Mouse (Mus musculus) 3134 (cell line): ENCODE data around the gene Faah.

Source experiments
- DNase-seq: peaks from one replicate; pipeline ENCODE4 v3.0.0-alpha.2; 2011; ENCODE audit warnings: low spot score; ENCODE audit not compliant: insufficient read length; ENCODE audit errors: extremely low read depth

The Faah gene

GRCm38 (mm10) chr4:116001206-116001605 is 16.5 kb downstream of the Faah start:
- DNase-seq, result no peak

GRCm38 (mm10) chr4:116000671-116001070 is 17.1 kb downstream of the Faah start:
- DNase-seq, result no peak

- no peak for DNase-seq
Measured at GRCm38 (mm10) chr4:115996729-115997128, 21.0 kb downstream of the Faah start.

GRCm38 (mm10) chr4:115995376-115995730 is 22.4 kb downstream of the Faah start:
- DNase-seq, result no peak

GRCm38 (mm10) chr4:115994662-115995375 is 22.9 kb downstream of the Faah start:
- no peak for DNase-seq

GRCm38 (mm10) chr4:115989382-115989781 is 28.3 kb downstream of the Faah start:
- no peak for DNase-seq

GRCm38 (mm10) chr4:115987858-115988530 is 29.7 kb downstream of the Faah start:
- DNase-seq, result no peak

GRCm38 (mm10) chr4:115987436-115987835 is 30.3 kb downstream of the Faah start:
- no peak for DNase-seq

- peak; percentile 70 for DNase-seq
Measured at GRCm38 (mm10) chr4:115984967-115985366, 32.8 kb downstream of the Faah start.

GRCm38 (mm10) chr4:115984111-115984510 is 33.6 kb downstream of the Faah start:
- peak; percentile 77 for DNase-seq

GRCm38 (mm10) chr4:115980676-115981075 is 37.0 kb downstream of the Faah start:
- DNase-seq, result peak; percentile 26

- no peak for DNase-seq
Measured at GRCm38 (mm10) chr4:115979437-115979836, 38.3 kb downstream of the Faah start.

GRCm38 (mm10) chr4:115978911-115979310 is 38.8 kb downstream of the Faah start:
- DNase-seq, result no peak

GRCm38 (mm10) chr4:115972543-115972942 is 45.2 kb downstream of the Faah start:
- DNase-seq, result no peak

GRCm38 (mm10) chr4:115964446-115964845 is 53.3 kb downstream of the Faah start:
- DNase-seq, result no peak

GRCm38 (mm10) chr4:115963751-115964150 is 54.0 kb downstream of the Faah start:
- no peak for DNase-seq

GRCm38 (mm10) chr4:115962671-115963412 is 54.9 kb downstream of the Faah start:
- DNase-seq, result no peak

GRCm38 (mm10) chr4:115961991-115962390 is 55.7 kb downstream of the Faah start:
- DNase-seq, result no peak

GRCm38 (mm10) chr4:115959546-115959945 is 58.2 kb downstream of the Faah start:
- DNase-seq, result no peak

GRCm38 (mm10) chr4:115955494-115955775 is 62.3 kb downstream of the Faah start:
- no peak for DNase-seq

- no peak for DNase-seq
Measured at GRCm38 (mm10) chr4:115954656-115955493, 62.9 kb downstream of the Faah start.
